Mouse (Mus musculus) midbrain, embryonic 13.5 days (tissue): ENCODE results near the gene Hyal2. TPM values are rescaled to one million over a fixed set of nuclear protein-coding genes. Genes with fewer than 3 reads are reported as not detected.
A peak's percentile ranks its signal among the peaks of the same experiment; 100 is the strongest.

ENCODE experiments used
- ATAC-seq: fragments of 200-750 bp; cut with Nextera tagmentation; 2 replicates; pipeline ENCODE4 v1.8.0; 2017; ENCODE audit warnings: mild to moderate bottlenecking, moderate TSS enrichment, moderate library complexity
- H3K27ac ChIP-seq: fragments of 300-500 bp; sonication (generic); 2 replicates; pipeline ENCODE4 v1.5.1; 2015; ENCODE audit warnings: inconsistent platforms, mild to moderate bottlenecking, moderate library complexity
- H3K27me3 ChIP-seq: fragments of 300-500 bp; sonication (generic); 2 replicates; pipeline ENCODE4 v1.6.1; 2015; ENCODE audit warnings: mild to moderate bottlenecking, inconsistent platforms
- H3K36me3 ChIP-seq: fragments of 300-500 bp; sonication (generic); 2 replicates; pipeline ENCODE4 v1.6.1; 2015; ENCODE audit warnings: mild to moderate bottlenecking, inconsistent platforms
- H3K4me1 ChIP-seq: fragments of 300-500 bp; sonication (generic); replicated peaks from 2 replicates; pipeline ENCODE4 v1.6.1; 2015; ENCODE audit warnings: inconsistent platforms
- H3K4me2 ChIP-seq: fragments of 300-500 bp; sonication (generic); replicated peaks from 2 replicates; pipeline ENCODE4 v1.6.1; 2015; ENCODE audit warnings: moderate library complexity, mild to moderate bottlenecking, inconsistent platforms
- H3K4me3 ChIP-seq: fragments of 300-500 bp; sonication (generic); replicated peaks from 2 replicates; pipeline ENCODE4 v1.5.1; 2015; ENCODE audit warnings: mild to moderate bottlenecking, inconsistent platforms
- H3K9ac ChIP-seq: fragments of 300-500 bp; sonication (generic); replicated peaks from 2 replicates; pipeline ENCODE4 v1.6.1; 2015; ENCODE audit warnings: mild to moderate bottlenecking, inconsistent platforms
- H3K9me3 ChIP-seq: fragments of 300-500 bp; sonication (generic); 2 replicates; pipeline ENCODE4 v1.6.1; 2016; ENCODE audit warnings: mild to moderate bottlenecking, inconsistent platforms
- WGBS: fragments of 180-500 bp; shearing (Covaris S2); methylation state at CpG from one replicate; pipeline ENCODE4 v1.1.7; 2015; 5-methylcytosine and 5-hydroxymethylcytosine counted together
- polyA plus RNA-seq: library from polyadenylated mRNA; unstranded; fragments of >200 nt; fragmentation: Nextera tagmentation; extraction: Ambion mirVana; gene quantifications from 2 replicates; pipeline ENCODE4 v1.2.1, GENCODE M21; 2015

The Hyal2 gene
- polyA plus RNA-seq, 1 experiment from 2014 or later = 106 TPM

- no peaks in the 10 kb centered on the region for H3K9me3 ChIP-seq
- peak overlapping the region; percentile 33 for H3K4me3 ChIP-seq
- H3K4me2 ChIP-seq = peak overlapping the region; percentile 62
- 1% methylated on average over 45 of the region's 48 CpGs for WGBS
- ATAC-seq = peak; percentile 94
- no peaks in the 10 kb centered on the region for H3K27me3 ChIP-seq
- peaks cover 51% of the 10 kb centered on the region for H3K4me1 ChIP-seq
- peak overlapping the region; percentile 99 for H3K27ac ChIP-seq
- H3K9ac ChIP-seq = peak overlapping the region; percentile 80
- H3K36me3 ChIP-seq = peaks cover 38% of the 10 kb centered on the region
Measured at GRCm38 (mm10) chr9:107612191-107612944, 44.6 kb downstream of the Hyal2 start.

GRCm38 (mm10) chr9:107612945-107613569 lies 45.3 kb downstream of the Hyal2 start:
- 11% methylated on average over 12 of the region's 12 CpGs for WGBS
- H3K9ac ChIP-seq = no peak overlapping the region

GRCm38 (mm10) chr9:107615035-107615434 lies 47.3 kb downstream of the Hyal2 start:
- H3K27me3 ChIP-seq = no peaks in the 10 kb centered on the region
- H3K4me1 ChIP-seq = peaks cover 46% of the 10 kb centered on the region
- H3K36me3 ChIP-seq = peaks cover 65% of the 10 kb centered on the region
- H3K4me2 ChIP-seq = no peak overlapping the region
- ATAC-seq = no peak
- 53% methylated on average over 4 of the region's 4 CpGs for WGBS
- H3K27ac ChIP-seq = peak overlapping the region; percentile 99
- H3K9me3 ChIP-seq = no peaks in the 10 kb centered on the region
- peak overlapping the region; percentile 10 for H3K9ac ChIP-seq
- H3K4me3 ChIP-seq = no peak overlapping the region

More at GRCm38 (mm10) chr9:107612945-107613569, 45.3 kb downstream of the Hyal2 start:
- Histone ChIP-seq H3K27ac (peak overlapping the region; percentile 99), H3K36me3 (peaks cover 45% of the 10 kb centered on the region), H3K9me3 (no peaks in the 10 kb centered on the region), H3K4me3 (peak overlapping the region; percentile 33), H3K27me3 (no peaks in the 10 kb centered on the region), H3K4me2 (peak overlapping the region; percentile 62), H3K4me1 (peaks cover 45% of the 10 kb centered on the region)
- peak; percentile 29; the same call in 1 of the 2 replicates for ATAC-seq

- Histone ChIP-seq H3K27ac (no peak overlapping the region), H3K4me3 (no peak overlapping the region), H3K4me2 (no peak overlapping the region), H3K4me1 (peaks cover 33% of the 10 kb centered on the region), H3K9me3 (no peaks in the 10 kb centered on the region), H3K36me3 (peaks cover 77% of the 10 kb centered on the region), H3K27me3 (no peaks in the 10 kb centered on the region), H3K9ac (no peak overlapping the region)
- WGBS = 90% methylated on average over 2 of the region's 2 CpGs
- no peak for ATAC-seq
Measured at GRCm38 (mm10) chr9:107617461-107617860, 49.7 kb downstream of the Hyal2 start.

- peaks cover 84% of the 10 kb centered on the region for H3K36me3 ChIP-seq
- ATAC-seq = no peak
- 89% methylated on average over 6 of the region's 6 CpGs for WGBS
Measured at GRCm38 (mm10) chr9:107618098-107618497, 50.4 kb downstream of the Hyal2 start.

GRCm38 (mm10) chr9:107618778-107619545 lies 51.2 kb downstream of the Hyal2 start:
- Histone ChIP-seq H3K4me1 (peaks cover 27% of the 10 kb centered on the region), H3K9ac (no peak overlapping the region), H3K36me3 (peaks cover 82% of the 10 kb centered on the region), H3K4me2 (no peak overlapping the region), H3K27ac (peak overlapping the region; percentile 32; the same call in 1 of the 2 replicates), H3K4me3 (no peak overlapping the region), H3K27me3 (no peaks in the 10 kb centered on the region), H3K9me3 (no peaks in the 10 kb centered on the region)
- 70% methylated on average over 13 of the region's 13 CpGs for WGBS
- no peak for ATAC-seq

More at GRCm38 (mm10) chr9:107618098-107618497, 50.4 kb downstream of the Hyal2 start:
- no peak overlapping the region for H3K4me2 ChIP-seq
- H3K27ac ChIP-seq = peak overlapping the region; percentile 32; the same call in 1 of the 2 replicates
- no peak overlapping the region for H3K4me3 ChIP-seq
- H3K9me3 ChIP-seq = no peaks in the 10 kb centered on the region
- no peaks in the 10 kb centered on the region for H3K27me3 ChIP-seq
- peaks cover 29% of the 10 kb centered on the region for H3K4me1 ChIP-seq
- no peak overlapping the region for H3K9ac ChIP-seq

GRCm38 (mm10) chr9:107619546-107619879 lies 51.8 kb downstream of the Hyal2 start:
- Histone ChIP-seq H3K36me3 (peaks cover 82% of the 10 kb centered on the region), H3K4me1 (peaks cover 32% of the 10 kb centered on the region), H3K4me2 (no peak overlapping the region), H3K9me3 (no peaks in the 10 kb centered on the region), H3K27me3 (no peaks in the 10 kb centered on the region), H3K27ac (peak overlapping the region; percentile 32; the same call in 1 of the 2 replicates), H3K4me3 (no peak overlapping the region), H3K9ac (no peak overlapping the region)
- WGBS = 85% methylated on average over 13 of the region's 13 CpGs
- no peak for ATAC-seq

GRCm38 (mm10) chr9:107620954-107621353 lies 53.2 kb downstream of the Hyal2 start:
- Histone ChIP-seq H3K4me3 (no peak overlapping the region), H3K9me3 (no peaks in the 10 kb centered on the region), H3K4me2 (no peak overlapping the region), H3K4me1 (peaks cover 38% of the 10 kb centered on the region), H3K36me3 (peaks cover 79% of the 10 kb centered on the region), H3K27ac (no peak overlapping the region), H3K27me3 (no peaks in the 10 kb centered on the region), H3K9ac (no peak overlapping the region)
- no peak for ATAC-seq

Other genes with a start within 250 kb of the Hyal2 start
- gene Hemk1, start 229.6 kb upstream of the Hyal2 start, polyA plus RNA-seq = 17.5 and 18.1 TPM in 2 replicates
- gene 6430571L13Rik, start 227.3 kb upstream of the Hyal2 start, polyA plus RNA-seq = 6.4 and 8.2 TPM in 2 replicates
- 5.9 and 7.1 TPM in 2 replicates for gene Cacna2d2, start 168.3 kb upstream of the Hyal2 start, polyA plus RNA-seq
- 38.6 and 41.3 TPM in 2 replicates for gene Tmem115, start 34.0 kb upstream of the Hyal2 start, polyA plus RNA-seq
- 28.3 and 29.1 TPM in 2 replicates for gene Cyb561d2, start 25.8 kb upstream of the Hyal2 start, polyA plus RNA-seq
- gene Nprl2, start 25.7 kb upstream of the Hyal2 start, polyA plus RNA-seq = 67.7 and 70.8 TPM in 2 replicates
- 1.1 and 1.5 TPM in 2 replicates for gene Zmynd10, start 20.6 kb upstream of the Hyal2 start, polyA plus RNA-seq
- 38.6 and 39.5 TPM in 2 replicates for gene Rassf1, start 16.4 kb upstream of the Hyal2 start, polyA plus RNA-seq
- 93.2 and 109 TPM in 2 replicates for gene Tusc2, start 4.7 kb upstream of the Hyal2 start, polyA plus RNA-seq
- 7.0 and 10.0 TPM in 2 replicates for gene Hyal1, start 9.0 kb downstream of the Hyal2 start, polyA plus RNA-seq
- 16.5 and 19.1 TPM in 2 replicates for gene Naa80, start 10.9 kb downstream of the Hyal2 start, polyA plus RNA-seq
- 1.1 and 1.8 TPM in 2 replicates for gene Hyal3, start 12.9 kb downstream of the Hyal2 start, polyA plus RNA-seq
- 13.5 and 14.7 TPM in 2 replicates for gene Ifrd2, start 19.7 kb downstream of the Hyal2 start, polyA plus RNA-seq
- gene Sema3b, start 41.3 kb downstream of the Hyal2 start, polyA plus RNA-seq = 2.3 and 2.7 TPM in 2 replicates
- gene Gnai2, start 67.4 kb downstream of the Hyal2 start, polyA plus RNA-seq = 399 and 416 TPM in 2 replicates
- 18.7 and 22.0 TPM in 2 replicates for gene Slc38a3, start 101.6 kb downstream of the Hyal2 start, polyA plus RNA-seq
- gene Gnat1, start 111.8 kb downstream of the Hyal2 start, polyA plus RNA-seq = 2.4 and 2.7 TPM in 2 replicates
- 18.9 and 24.6 TPM in 2 replicates for gene Sema3f, start 142.5 kb downstream of the Hyal2 start, polyA plus RNA-seq
- gene Rbm5, start 203.1 kb downstream of the Hyal2 start, polyA plus RNA-seq = 282 and 315 TPM in 2 replicates